Mouse (Mus musculus) kidney, adult 8-10 months (tissue): ENCODE data around the gene Gxylt2.
A peak's percentile ranks its signal among the peaks of the same experiment; 100 is the strongest.

Experiments
- DNase-seq, 2 experiments: peaks; one replicate each; pipeline ENCODE4 v3.0.0; 2022

Gxylt2 gene

GRCm38 (mm10) chr6:100716152-100716551 lies 11.6 kb downstream of the Gxylt2 start:
- DNase-seq: no peak

- no peak for DNase-seq
Measured at GRCm38 (mm10) chr6:100716817-100717216, 12.3 kb downstream of the Gxylt2 start.

- DNase-seq: no peak
Measured at GRCm38 (mm10) chr6:100720098-100720501, 15.6 kb downstream of the Gxylt2 start.

GRCm38 (mm10) chr6:100720882-100721721 lies 16.6 kb downstream of the Gxylt2 start:
- no peak for DNase-seq

GRCm38 (mm10) chr6:100731996-100732375 lies 27.5 kb downstream of the Gxylt2 start:
- DNase-seq: peak; percentile 3 to 11

- DNase-seq: no peak
Measured at GRCm38 (mm10) chr6:100732376-100733021, 28.0 kb downstream of the Gxylt2 start.

- no peak for DNase-seq
Measured at GRCm38 (mm10) chr6:100733218-100733617, 28.7 kb downstream of the Gxylt2 start.

GRCm38 (mm10) chr6:100734321-100734720 lies 29.8 kb downstream of the Gxylt2 start:
- DNase-seq: no peak

GRCm38 (mm10) chr6:100758431-100759208 lies 54.1 kb downstream of the Gxylt2 start:
- DNase-seq: no peak

GRCm38 (mm10) chr6:100767756-100768155 lies 63.2 kb downstream of the Gxylt2 start:
- DNase-seq: no peak

- DNase-seq: no peak
Measured at GRCm38 (mm10) chr6:100775923-100776505, 71.5 kb downstream of the Gxylt2 start.

- DNase-seq: no peak
Measured at GRCm38 (mm10) chr6:100778595-100778994, 74.1 kb downstream of the Gxylt2 start.

- no peak for DNase-seq
Measured at GRCm38 (mm10) chr6:100780421-100780820, 75.9 kb downstream of the Gxylt2 start.

GRCm38 (mm10) chr6:100781644-100782043 lies 77.1 kb downstream of the Gxylt2 start:
- peak; percentile 15 to 21 for DNase-seq

- DNase-seq: no peak
Measured at GRCm38 (mm10) chr6:100787726-100788125, 83.2 kb downstream of the Gxylt2 start.

GRCm38 (mm10) chr6:100789161-100789560 lies 84.6 kb downstream of the Gxylt2 start:
- no peak for DNase-seq

- no peak for DNase-seq
Measured at GRCm38 (mm10) chr6:100792055-100792659, 87.6 kb downstream of the Gxylt2 start.

GRCm38 (mm10) chr6:100792973-100793769 lies 88.6 kb downstream of the Gxylt2 start:
- DNase-seq: no peak

- peak; percentile 27 to 57 for DNase-seq
Measured at GRCm38 (mm10) chr6:100795797-100796196, 91.3 kb downstream of the Gxylt2 start.

GRCm38 (mm10) chr6:100799290-100799689 lies 94.8 kb downstream of the Gxylt2 start:
- DNase-seq: no peak

- no peak for DNase-seq
Measured at GRCm38 (mm10) chr6:100799766-100800165, 95.2 kb downstream of the Gxylt2 start.

GRCm38 (mm10) chr6:100800497-100800955 lies 96.0 kb downstream of the Gxylt2 start:
- DNase-seq: peak in 1 of 2 experiments; percentile 8
